Mouse (Mus musculus): Measurements from ENCODE around the gene Utp11.

DNA sequence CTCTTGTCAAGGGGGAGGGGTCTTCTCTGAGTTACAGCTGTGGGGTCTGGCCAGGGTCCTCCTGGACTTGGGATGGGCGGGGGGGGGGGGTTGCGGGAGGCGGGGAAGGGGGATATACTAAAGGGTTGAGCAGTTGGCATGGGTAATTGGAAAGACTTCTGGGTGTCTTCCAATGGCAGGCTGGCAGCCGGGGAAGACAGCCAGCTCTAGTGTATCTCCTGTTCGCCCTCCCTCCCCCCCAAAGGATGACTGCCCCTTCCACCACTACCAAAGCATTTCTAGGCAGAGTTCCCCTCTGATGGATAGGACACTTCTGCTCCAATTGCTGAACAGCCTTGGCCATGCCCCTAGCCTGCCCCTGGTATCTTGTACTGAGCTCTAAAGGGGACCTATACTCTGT lies 8.5 kb upstream of the Utp11 start:
- TF ChIP-seq CTCF (IDR thresholded peaks at IDR 0.05; ENCODE audit: low read depth) (no peak), EP300 (optimal IDR thresholded peaks at IDR 0.05) (no peak)
